Mouse (Mus musculus) layer of hippocampus, adult 6 months (tissue): ENCODE data around the gene Sall1. TPM values are rescaled to one million over a fixed set of nuclear protein-coding genes. Genes with fewer than 3 reads are reported as not detected.

Source experiments
- long read RNA-seq, 2 experiments: library from polyadenylated mRNA; unstranded; transcript quantifications; one replicate each; pipeline ENCODE4 v2.0.0; 2019 to 2020
- microRNA-seq: library from miRNA; unstranded; fragments of <30 nt; microRNA quantifications from one replicate; pipeline ENCODE4 v1.2.0, GENCODE M21; 2020
- polyA plus RNA-seq: library from polyadenylated mRNA; unstranded; fragments of <200 nt; fragmentation: Nextera tagmentation; gene quantifications from 2 replicates; pipeline ENCODE4 v1.2.3, GENCODE M21; 2021

Sall1 gene
- polyA plus RNA-seq, result 2.2 and 2.8 TPM in 2 replicates
- long read RNA-seq, experiment 1, partial matches to known transcripts, result 3 of 9 reads
- long read RNA-seq, experiment 1, other reads (novel, unspliced or antisense), result 6 of 9 reads
- long read RNA-seq, experiment 2, partial matches to known transcripts, result 14 of 15 reads
- long read RNA-seq, experiment 2, other reads (novel, unspliced or antisense), result 1 of 15 reads

DNA sequence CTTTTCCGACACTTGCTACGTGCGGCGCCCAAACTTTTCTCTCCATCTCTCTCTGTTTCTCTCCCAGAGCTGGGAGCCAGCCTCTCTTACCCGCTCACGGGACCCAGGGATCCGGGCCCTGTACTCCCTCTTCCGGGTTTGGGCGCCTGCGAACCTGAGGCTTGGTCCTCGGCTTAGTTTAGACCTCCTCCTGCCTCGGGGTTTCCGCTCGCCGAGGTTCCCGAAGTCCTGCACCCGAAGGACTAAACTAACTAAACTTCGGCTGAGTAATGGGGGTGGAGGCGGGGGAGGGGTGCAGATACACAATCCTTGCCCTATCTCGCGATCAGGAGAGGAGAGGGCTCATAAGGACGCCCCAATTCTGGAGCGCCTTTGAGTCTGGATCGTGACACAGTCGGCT, at the start of gene Sall1:
Gene Sall1, minus strand, starts transcription at position 223 of the 400 bp plus-strand sequence.

Small RNA genes lying within 50 kb of the gene (microRNA-seq; reads per million reads assigned to microRNA genes)
- gene Mir8110, result not detected
